Mouse (Mus musculus) layer of hippocampus, adult 9-10 months (tissue): Measurements from ENCODE around the gene Faim.
A peak's percentile ranks its signal among the peaks of the same experiment; 100 is the strongest.

Source experiments
- DNase-seq: peaks from one replicate; pipeline ENCODE4 v3.0.0; 2022; ENCODE audit warnings: low spot score

The Faim gene

DNA sequence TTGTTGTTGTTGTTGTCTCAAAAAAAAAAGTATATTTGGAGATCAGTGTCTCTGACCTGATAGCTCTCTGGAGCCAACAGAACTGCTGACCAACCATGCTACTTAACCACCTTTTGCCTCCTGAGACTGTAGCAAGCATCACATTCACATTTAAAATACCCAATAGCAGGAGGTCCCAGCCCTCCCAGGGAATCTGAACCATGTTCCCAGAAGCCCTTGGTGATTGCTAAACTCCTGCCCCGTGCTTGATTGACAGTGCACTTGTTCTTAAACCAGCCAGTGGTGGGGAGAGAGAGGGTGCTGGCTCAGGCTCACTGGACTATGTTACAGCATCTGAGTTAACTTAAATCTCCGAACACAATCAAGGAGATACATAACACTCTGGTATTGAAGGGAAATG lies 11.3 kb upstream of the Faim start:
- DNase-seq: no peak

GRCm38 (mm10) chr9:98976081-98976480 lies 10.1 kb upstream of the Faim start:
- DNase-seq: no peak

- DNase-seq: no peak
Observed at GRCm38 (mm10) chr9:98976520-98976919, 9.7 kb upstream of the Faim start.

DNA sequence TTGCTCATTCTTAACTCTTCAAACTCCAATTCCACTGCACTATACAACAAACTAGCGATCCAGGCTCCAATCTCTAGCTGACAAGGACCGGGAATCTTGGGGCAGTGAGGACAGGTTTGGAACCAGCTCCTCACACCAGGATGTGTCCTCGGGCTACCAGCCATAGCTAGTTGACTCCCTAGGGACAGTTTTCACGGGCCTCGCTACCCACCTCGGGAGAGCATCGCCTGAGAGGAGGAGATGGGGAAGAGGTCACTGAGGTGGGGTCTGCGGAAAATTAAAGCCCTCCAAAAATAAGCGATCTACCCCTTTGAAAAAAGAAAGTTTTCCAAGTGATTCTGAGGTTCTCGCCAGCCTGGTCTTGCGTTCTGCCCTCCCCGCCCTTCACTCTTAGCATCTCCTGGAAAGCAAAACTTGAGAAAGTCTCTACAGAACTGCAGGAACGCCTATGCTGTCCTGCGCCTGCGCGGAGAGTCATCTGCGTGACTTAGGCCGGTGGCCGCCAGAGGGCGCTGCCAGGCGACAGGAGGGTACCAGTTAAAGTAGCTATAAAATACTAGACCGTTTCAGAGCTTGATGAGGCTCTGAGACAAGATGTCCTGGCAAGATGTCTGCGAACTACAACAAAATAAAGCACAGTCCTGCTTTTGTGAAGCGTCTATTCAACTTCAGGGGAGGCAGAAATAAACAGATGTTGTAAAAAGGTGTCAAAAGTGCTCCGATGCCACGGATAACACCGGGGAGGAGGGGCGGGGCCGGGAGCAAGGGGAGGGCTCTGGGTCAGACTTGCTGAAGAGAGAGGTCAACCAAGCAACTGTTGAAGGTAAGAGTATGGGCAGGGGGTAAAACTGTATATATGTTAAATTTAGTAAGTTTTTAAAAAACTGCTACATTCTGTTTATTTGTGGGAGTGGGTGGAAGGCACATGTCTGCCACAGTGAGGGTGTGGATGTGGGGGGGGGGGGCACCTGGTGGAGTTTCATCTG lies 6.4 kb upstream of the Faim start:
- peak; percentile 78 for DNase-seq

DNA sequence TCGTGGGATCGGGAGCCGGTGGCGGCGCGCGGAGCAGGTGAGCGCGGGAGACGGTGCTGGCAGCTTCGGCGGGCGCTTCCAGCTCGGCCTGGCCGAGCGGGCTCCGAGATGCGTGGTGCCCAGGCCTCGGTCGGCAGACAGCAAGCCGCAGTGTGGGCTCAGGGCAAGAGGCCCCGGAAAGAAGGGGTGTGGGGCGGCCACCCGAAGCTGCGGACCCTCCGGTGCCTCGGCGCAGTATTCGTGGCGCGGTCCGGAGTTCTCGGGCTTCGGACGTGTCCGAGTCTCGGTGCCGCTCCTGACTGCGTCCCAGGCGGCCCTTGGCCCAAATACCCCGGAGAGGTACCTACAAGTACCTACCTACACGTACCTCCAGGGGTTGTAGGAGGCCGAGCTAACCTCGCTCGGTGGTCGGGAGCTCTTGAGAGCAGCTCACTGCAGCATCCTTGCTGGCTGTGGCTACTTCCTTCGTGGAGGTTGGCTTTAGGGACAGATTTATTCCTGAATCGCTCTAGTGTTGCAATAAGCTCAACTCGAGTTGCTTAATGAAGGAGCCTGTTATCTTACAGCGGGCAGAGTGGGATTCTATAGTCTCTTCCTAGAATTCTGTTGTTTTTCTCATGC lies 413 bp downstream of the Faim start:
- no peak for DNase-seq

DNA sequence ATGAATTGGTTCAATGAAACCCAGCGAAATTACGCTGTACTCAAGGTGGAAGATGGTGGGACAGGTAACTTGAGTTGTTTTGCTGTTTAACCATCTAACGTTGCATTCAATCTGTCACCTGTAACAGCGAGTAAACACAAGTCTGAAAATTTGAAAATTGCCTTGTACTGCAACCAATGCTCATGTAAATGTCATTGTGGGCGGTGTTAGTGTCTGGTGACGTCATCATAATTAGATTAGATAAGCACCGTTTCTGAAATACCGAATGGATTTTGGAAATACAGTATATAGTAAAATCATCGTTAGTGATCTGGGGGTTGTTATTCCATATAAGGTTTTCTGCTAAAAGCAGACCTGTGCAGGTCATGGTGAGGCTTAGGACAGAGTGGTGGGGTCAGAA lies 958 bp downstream of the Faim start:
- no peak for DNase-seq

DNA sequence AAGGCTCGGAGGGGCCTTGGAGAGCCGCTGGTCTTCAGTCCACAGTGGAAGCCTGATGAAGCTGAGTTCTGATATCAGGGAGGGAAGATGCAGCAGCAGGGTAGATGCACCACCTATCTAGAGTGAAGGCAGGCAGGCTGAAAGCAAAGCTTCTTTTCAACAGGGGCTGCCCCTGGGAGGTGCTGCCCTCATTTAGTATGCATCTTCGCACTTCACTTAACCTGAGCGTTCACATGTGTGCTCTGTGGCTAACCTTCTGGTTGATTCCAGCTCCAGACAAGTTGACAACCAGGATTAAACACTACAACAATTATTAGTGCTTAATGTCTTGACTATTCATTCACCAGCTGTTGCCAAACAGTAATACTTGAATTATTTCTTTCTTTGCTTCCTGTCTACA lies 7.9 kb downstream of the Faim start:
- no peak for DNase-seq

DNA sequence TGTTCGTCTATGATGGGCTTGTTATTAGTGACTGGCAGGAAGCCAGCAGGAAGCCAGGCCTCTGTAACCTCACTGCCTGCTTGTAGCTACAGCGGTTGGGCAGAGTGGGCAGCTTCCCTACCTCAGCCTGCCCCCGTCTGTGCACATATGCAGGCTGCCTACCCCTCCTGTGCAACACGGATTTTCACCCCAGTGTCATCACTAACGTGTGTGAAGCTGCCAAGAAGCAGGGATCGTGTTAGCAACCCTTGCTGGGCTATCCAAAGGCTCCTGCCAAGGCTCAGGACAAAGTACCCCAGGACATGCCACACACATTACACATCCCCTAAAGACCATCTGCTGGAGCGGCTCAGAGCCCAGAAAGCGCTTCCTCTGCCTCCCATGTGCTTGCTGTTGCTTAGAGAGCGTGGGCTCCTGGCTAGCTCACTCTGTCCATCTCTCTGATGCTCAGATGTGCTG lies 13.7 kb downstream of the Faim start:
- DNase-seq: no peak

DNA sequence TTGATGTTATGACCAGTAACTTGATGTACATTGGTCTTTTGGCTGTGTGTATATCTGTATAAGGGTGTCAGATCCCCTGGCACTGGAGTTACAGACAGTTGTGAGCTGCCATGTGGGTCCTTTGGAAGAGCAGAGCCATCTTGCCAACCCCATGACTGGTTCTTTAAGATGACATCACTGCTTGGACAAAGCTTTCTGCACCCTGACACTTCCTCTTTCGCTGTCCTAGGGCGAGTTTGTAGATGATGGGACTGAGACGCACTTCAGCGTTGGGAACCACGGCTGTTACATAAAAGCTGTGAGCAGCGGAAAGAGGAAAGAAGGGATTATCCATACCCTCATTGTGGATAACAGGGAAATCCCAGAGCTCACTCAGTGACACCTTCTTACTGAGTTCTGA lies 15.2 kb downstream of the Faim start:
- DNase-seq: no peak

DNA sequence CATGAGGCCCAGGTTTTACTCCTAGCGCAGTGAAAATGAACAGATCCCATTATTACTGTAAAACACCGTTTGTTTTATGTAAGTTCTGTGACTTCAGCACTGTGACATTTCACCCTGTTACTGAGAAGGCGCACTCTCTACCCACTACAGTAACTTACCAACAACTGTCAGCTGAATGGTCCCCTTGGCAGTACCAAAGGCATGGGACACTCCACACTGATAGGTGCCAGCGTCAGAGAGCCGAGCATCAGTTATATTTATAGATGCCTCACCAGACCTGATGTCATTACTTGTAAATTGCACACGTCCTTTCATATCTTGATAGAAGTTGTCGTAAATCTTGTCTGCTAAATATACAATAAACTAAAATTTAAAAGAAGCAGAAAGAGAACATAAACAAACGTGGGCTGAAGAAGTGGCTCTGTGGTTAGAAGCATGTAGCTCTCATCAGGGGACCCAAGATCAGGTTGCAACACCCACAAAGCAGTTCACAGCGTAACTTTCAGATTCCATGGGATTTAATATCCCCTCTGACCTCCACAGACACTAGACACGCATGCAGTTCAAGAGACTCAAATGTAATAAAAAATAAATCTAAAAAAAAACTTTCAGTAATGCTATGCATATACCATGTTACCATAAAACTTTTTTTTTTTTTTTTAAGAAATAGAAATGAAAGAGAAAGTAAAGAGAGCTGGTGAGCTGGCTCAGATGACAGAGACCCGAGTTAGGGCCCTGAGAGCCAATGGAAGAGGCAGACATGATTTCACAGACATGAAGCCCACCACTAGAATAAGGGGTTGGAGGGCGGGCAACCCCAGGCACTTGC lies 23.1 kb downstream of the Faim start:
- no peak for DNase-seq

GRCm38 (mm10) chr9:99009898-99010199 lies 23.7 kb downstream of the Faim start:
- DNase-seq: no peak

DNA sequence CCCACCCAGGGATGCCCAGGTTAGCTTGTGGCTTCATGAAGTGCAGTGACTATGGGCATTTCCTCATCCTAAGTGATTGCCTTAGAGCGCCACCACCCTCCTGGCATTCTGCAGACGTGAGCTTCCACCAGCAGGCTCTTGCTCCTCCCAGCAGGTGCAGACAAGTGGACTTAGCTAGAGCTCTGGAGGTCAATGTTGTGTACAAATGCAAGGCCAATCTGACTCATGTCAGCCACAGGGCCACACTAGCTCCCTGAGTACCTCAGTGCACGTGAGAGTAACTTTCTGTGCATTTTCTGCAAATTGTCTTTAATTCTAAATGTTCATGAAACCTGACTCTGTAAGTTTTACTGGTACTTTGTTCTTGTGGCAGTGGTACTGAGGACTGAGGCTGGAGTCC lies 30.1 kb downstream of the Faim start:
- DNase-seq: no peak

GRCm38 (mm10) chr9:99016759-99017158 lies 30.6 kb downstream of the Faim start:
- no peak for DNase-seq

- DNase-seq: no peak
Observed at GRCm38 (mm10) chr9:99017679-99018078, 31.5 kb downstream of the Faim start.

GRCm38 (mm10) chr9:99021166-99021565 lies 35.0 kb downstream of the Faim start:
- DNase-seq: no peak

DNA sequence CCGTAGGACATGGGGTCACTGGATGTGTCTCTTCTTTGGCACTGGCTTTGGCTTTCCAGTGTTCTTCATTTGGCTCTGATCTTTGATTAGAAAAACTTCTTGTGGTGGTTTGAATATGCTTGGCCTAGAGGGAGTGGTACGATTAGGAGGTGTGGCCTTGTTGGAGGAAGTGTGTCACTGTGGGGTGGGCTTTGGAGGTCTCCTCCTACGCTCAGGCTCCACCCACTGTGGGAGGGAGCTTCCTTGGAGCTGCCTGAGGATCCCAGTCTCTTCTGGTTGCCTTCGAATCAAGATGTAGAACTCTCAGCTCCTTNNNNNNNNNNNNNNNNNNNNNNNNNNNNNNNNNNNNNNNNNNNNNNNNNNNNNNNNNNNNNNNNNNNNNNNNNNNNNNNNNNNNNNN lies 35.6 kb downstream of the Faim start:
- DNase-seq: no peak

DNA sequence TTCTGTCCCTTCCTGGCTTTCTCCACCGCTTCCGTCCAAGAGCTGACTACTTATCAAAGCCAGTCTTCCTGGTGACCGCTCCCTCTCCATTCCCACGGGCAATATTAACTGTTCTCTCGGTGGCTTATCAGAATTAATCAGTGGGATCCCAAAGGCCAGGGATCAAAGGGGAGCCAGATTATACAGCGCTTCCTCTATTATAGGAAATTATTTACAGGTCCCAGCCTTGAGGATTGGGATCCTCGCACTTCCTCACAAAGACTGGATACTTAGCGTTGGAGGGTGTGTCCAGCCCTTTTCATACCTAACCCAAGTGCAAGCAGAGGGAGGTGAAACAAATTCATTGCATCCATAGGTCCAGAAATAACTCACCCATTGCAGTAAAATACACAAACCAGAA lies 45.9 kb downstream of the Faim start:
- DNase-seq: no peak

DNA sequence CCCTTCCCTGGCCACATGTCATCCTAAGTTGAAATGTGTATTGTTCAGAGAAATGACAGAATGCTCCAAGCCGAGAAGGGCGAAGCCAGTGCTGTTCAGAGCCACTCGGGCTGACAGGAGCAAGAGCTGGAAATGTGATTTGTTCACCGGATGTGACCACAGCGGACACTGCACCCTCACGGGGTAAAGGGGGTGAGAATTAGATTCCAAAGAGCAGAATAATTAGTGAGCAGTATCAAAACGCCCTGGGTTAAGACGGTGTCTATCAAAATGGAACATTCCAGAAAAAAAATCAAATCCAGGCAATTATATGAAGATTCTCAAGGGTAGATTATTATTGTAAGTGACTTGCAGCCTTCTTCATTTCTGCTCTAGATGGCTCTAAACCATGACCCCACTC lies 47.9 kb downstream of the Faim start:
- DNase-seq: no peak

DNA sequence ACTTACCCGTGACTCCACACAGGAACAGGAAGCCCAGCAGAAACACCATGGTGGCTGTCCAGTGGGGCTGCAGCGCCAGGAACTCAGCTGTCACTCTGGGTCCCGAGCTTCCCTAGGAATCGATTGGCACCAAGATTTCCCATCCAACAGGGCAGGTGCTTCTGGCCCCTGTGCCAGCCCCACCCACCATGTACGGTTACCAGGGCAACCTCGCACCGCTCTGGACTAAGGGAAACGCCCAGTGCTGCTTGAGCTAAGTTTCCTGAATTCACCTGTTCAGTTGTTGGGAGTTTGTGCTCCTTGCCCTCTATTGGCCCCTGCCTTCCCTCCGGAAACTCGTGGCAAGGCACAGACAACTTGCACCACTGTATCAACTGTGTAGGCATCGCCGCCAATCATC lies 49.4 kb downstream of the Faim start, which contains the start of gene Gm1123:
Gene Gm1123 (minus strand): TSS at position 141 of the 400 bp plus-strand sequence.
- DNase-seq: no peak

DNA sequence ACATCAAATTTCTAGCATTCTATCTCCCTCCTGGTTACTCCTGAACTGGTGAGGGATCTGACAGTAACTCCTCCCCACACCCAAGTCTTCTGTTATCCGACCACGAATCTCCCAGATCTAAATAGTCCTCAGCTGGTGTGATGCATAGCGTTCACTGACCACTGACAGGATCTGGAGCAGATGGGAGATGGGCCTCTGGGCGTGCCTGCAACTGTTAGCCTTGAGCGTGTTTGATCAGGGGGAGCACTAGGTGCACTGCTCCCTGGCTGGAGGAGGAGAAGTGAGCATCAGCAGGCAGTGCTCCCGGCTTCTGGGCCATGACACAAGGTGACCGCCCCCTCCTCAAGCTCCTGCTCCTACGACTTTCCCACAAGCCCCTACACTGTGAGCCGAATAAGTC lies 55.8 kb downstream of the Faim start:
- no peak for DNase-seq

DNA sequence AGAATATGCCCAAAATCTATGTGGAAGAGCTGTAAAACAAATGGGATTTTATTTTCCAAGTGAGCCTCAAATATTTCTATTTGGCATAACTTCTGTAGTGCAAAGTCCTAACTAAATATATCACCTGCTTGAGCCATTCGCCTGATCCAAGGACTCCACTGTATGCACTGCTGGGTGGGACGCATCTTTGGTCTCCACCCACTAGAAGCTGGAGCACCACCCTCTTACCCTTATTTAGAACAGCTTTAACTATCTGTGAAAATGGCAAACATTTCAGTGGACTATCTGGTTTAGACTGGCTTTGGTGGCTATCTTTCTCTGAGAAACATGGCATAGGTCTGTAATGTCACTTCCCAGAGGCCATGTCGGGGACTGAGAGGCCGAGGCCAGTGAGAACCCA lies 56.5 kb downstream of the Faim start:
- no peak for DNase-seq

DNA sequence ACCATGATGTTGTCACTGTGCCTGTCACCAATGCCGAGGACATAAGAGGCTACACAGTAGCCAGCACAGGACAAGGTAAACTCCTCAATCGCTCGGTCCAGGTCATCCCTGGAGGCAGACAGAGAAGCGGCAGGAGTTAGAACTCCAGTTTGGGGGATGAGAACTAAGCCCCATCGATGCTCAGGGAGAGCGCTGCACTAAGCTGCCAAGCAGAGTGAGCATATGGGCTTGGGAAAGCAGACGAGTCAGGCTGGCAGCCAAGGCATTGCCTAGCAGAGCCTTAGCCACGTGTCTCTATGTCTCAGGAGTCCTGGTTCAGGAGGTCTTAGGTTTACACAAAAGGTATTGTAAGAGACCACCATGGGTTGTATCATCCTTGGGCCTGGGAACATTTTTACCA lies 58.6 kb downstream of the Faim start:
- DNase-seq: peak; percentile 32
